Mouse (Mus musculus): ENCODE results near the gene Sf3a2. TPM values are rescaled to one million over a fixed set of nuclear protein-coding genes. Genes with fewer than 3 reads are reported as not detected.
A peak's percentile ranks its signal among the peaks of the same experiment; 100 is the strongest.

Sf3a2 gene
- polyA plus RNA-seq, 1 experiment from 2014 or later = 84.4 TPM

DNA sequence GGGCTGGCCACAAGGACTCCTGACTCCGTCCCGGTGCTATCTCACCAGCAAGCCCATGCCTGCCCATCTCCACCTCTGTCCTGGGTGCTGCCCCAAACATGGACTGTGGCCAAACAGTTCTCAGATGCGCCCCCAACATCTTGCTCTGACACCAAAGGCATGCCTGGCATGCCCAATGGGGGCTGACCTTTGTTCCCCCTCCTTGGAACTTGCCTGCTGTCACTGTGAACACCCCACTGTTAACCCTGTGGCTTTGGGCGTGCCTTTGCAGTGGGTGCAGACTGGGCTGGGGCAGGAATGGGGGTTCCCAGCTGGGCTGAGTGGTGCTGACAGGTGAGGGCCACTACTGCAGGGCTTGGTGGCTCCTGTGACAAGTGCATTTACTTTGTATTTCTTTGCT lies 4.2 kb upstream of the Sf3a2 start:
- Histone ChIP-seq H3K9ac (ENCODE audit: low read depth, low read length) (no peak overlapping the region), H3K4me2 (replicated peaks; ENCODE audit: low read depth, low read length) (no peak overlapping the region), H3K27ac (ENCODE audit: low read depth, low read length) (no peak overlapping the region), H3K27me3 (ENCODE audit: control insufficient read depth, insufficient read depth, low read length) (no peaks in the 10 kb centered on the region), H3K4me1 (replicated peaks; ENCODE audit: control insufficient read depth, insufficient read depth, low read length) (peaks cover 7% of the 10 kb centered on the region; the same call in 1 of the 2 replicates), H3K36me3 (ENCODE audit: control insufficient read depth, insufficient read depth, low read length) (peaks cover 22% of the 10 kb centered on the region), H3K4me3 (ENCODE audit: low read depth, low read length) (no peak overlapping the region), H3K9me3 (ENCODE audit: control insufficient read depth, low read length) (no peaks in the 10 kb centered on the region)
- WGBS = 82% methylated on average over 4 of the region's 4 CpGs
- DNase-seq (ENCODE audit: low spot score) = no peak
- ATAC-seq (ENCODE audit: low FRiP score) = no peak

DNA sequence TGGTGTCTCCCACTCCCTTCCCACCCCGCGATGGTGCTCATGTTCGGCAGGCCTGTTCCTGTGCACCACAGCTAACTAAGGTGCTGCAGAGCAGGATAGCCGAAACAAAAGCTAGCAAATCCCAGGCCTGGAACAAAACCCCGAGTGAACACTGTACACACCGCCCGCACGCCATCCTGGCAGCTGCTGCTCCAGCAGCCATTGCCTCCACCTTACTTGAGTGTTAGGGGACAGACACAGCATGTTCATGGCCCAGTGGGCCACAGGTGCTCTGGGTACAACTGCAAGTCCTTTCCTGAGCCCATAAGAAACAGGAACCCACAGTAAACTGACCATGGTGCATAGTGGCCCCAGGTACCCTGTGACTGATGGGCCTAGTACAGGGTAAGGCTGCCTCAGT lies 3.2 kb upstream of the Sf3a2 start:
- DNase-seq (ENCODE audit: low spot score) (no peak), ATAC-seq (ENCODE audit: low FRiP score) (no peak)
- Histone ChIP-seq H3K27me3 (ENCODE audit: control insufficient read depth, insufficient read depth, low read length) (no peaks in the 10 kb centered on the region), H3K9ac (ENCODE audit: low read depth, low read length) (no peak overlapping the region), H3K27ac (ENCODE audit: low read depth, low read length) (no peak overlapping the region), H3K4me3 (ENCODE audit: low read depth, low read length) (no peak overlapping the region), H3K36me3 (ENCODE audit: control insufficient read depth, insufficient read depth, low read length) (peaks cover 20% of the 10 kb centered on the region), H3K4me1 (replicated peaks; ENCODE audit: control insufficient read depth, insufficient read depth, low read length) (peaks cover 11% of the 10 kb centered on the region), H3K9me3 (ENCODE audit: control insufficient read depth, low read length) (no peaks in the 10 kb centered on the region), H3K4me2 (replicated peaks; ENCODE audit: low read depth, low read length) (no peak overlapping the region)
- 91% methylated on average over 8 of the region's 8 CpGs for WGBS

DNA sequence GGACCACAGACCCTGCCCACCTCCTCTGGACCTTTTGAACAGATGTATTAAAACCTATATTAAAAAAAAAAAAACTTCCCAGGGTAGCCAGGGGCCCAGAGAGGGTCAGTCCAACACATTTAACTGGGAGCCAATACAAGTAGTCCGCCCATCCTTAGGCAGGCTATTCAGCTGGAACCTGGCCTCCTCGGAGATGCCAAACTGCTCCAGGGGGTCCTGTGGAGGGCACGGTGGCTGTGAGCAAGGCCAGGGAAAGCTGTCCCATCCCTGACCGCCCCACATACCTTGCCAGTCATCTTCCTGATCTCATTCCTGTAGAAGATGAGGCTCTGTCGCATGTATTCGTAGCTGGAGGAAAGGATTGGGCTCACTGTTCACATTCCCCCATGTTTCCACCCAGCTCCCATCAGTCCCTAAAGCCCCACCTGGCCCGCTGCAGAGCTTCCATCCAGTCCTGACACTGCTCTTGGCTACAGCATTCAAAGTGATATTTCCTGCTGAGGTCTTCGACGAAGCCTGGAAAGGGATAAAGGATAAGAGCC lies 1.6 kb upstream of the Sf3a2 start:
- peaks cover 15% of the 10 kb centered on the region for H3K36me3 ChIP-seq (ENCODE audit: control insufficient read depth, insufficient read depth, low read length)
- H3K4me3 ChIP-seq (ENCODE audit: low read depth, low read length) = no peak overlapping the region
- peaks cover 15% of the 10 kb centered on the region for H3K4me1 ChIP-seq (replicated peaks; ENCODE audit: control insufficient read depth, insufficient read depth, low read length)
- H3K4me2 ChIP-seq (replicated peaks; ENCODE audit: low read depth, low read length) = no peak overlapping the region
- no peak overlapping the region for H3K27ac ChIP-seq (ENCODE audit: low read depth, low read length)
- 86% methylated on average over 9 of the region's 9 CpGs for WGBS
- DNase-seq (ENCODE audit: low spot score) (no peak), ATAC-seq (ENCODE audit: low FRiP score) (no peak)
- H3K9me3 ChIP-seq (ENCODE audit: control insufficient read depth, low read length) = no peaks in the 10 kb centered on the region
- H3K27me3 ChIP-seq (ENCODE audit: control insufficient read depth, insufficient read depth, low read length) = no peaks in the 10 kb centered on the region
- H3K9ac ChIP-seq (ENCODE audit: low read depth, low read length) = no peak overlapping the region; the same call in 1 of the 2 replicates

DNA sequence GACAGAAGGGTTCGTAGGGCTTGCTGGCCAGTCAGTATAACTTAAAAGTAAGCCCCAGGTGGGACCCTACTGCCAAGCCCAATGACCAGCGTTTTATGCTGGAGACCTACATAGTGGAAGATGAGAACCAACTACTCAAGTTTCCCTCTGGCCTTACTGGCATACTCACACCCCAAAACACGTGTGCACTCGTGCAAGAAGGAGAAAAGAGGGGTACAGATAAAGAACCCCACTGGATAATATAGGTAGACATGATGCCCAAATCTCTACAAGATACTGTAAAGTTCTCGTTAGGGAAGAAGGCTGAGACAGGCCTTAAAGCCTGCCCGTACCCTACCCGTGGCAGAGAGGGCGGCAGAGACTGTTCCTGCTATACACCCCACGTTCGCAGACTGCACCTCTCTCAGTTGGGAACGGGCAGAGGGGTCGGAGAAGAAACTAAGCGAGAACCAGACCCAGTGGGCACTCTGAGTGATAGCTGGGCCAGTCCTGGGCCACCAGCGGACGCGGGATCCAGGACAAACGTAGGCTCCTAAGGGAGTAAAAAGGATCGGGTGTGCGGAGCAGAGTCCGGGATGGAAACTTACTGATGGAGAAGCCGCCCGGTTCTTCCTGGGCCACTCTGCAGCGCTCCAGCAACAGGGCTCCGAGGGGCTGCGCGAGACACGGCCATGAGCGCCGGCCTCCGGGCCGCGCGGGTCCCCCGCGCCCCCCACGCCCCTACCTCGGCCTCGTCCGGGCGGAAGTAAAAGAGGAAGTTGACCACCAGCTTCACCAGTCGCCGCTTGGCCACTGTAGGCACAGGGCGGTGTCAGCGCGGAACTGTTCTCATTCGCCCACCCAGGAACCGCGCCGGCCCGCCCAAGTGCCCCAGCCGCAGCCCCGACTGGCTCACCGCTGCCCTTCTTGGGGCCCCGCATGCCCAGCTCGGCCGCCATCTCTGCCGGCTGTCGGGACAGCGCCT lies 530 bp upstream of the Sf3a2 start:
- ATAC-seq (ENCODE audit: low FRiP score) = peak; percentile 71

DNA sequence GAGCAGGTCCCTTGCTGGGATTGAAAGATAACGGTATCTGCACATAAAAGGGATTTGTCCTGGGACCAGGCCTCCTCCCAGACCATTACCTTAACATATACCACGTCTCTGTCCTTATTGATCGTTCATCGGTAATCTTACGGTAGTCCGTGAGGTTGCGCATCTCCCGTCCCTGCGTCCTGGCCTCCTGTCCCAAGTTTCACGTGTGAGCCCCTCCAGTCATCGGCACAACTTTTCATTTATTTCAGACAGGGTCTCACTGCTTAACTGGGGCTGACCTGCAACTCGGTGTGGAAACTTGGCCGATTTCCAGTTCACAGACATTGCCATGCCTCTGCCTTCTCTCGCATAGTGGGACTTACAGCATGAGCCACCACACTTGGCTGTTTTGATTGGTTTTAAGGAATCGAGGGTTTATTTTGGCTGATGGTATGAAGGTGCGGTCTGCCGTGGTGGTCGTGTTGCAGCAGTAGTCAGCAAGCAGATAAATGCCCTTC lies 1.1 kb downstream of the Sf3a2 start:
- DNase-seq (ENCODE audit: low spot score) (peak; percentile 35), ATAC-seq (ENCODE audit: low FRiP score) (no peak)
- Histone ChIP-seq H3K4me1 (replicated peaks; ENCODE audit: control insufficient read depth, insufficient read depth, low read length) (peaks cover 15% of the 10 kb centered on the region), H3K4me3 (ENCODE audit: low read depth, low read length) (peak overlapping the region; percentile 72), H3K4me2 (replicated peaks; ENCODE audit: low read depth, low read length) (peak overlapping the region; percentile 75), H3K36me3 (ENCODE audit: control insufficient read depth, insufficient read depth, low read length) (peaks cover 20% of the 10 kb centered on the region), H3K9ac (ENCODE audit: low read depth, low read length) (peak overlapping the region; percentile 79), H3K27me3 (ENCODE audit: control insufficient read depth, insufficient read depth, low read length) (no peaks in the 10 kb centered on the region), H3K27ac (ENCODE audit: low read depth, low read length) (peak overlapping the region; percentile 97), H3K9me3 (ENCODE audit: control insufficient read depth, low read length) (no peaks in the 10 kb centered on the region)
- 3% methylated on average over 18 of the region's 18 CpGs for WGBS

More for the DNA sequence above, 530 bp upstream of the Sf3a2 start:
- DNase-seq (ENCODE audit: low spot score) = no peak
- 3% methylated on average over 56 of the region's 59 CpGs for whole genome bisulfite sequencing
- Histone ChIP-seq H3K4me3 (ENCODE audit: low read depth, low read length) (peak overlapping the region; percentile 72), H3K27ac (ENCODE audit: low read depth, low read length) (peak overlapping the region; percentile 97), H3K9ac (ENCODE audit: low read depth, low read length) (peak overlapping the region; percentile 79), H3K4me2 (replicated peaks; ENCODE audit: low read depth, low read length) (peak overlapping the region; percentile 75), H3K4me1 (replicated peaks; ENCODE audit: control insufficient read depth, insufficient read depth, low read length) (peaks cover 15% of the 10 kb centered on the region), H3K9me3 (ENCODE audit: control insufficient read depth, low read length) (no peaks in the 10 kb centered on the region), H3K27me3 (ENCODE audit: control insufficient read depth, insufficient read depth, low read length) (no peaks in the 10 kb centered on the region), H3K36me3 (ENCODE audit: control insufficient read depth, insufficient read depth, low read length) (peaks cover 13% of the 10 kb centered on the region)

DNA sequence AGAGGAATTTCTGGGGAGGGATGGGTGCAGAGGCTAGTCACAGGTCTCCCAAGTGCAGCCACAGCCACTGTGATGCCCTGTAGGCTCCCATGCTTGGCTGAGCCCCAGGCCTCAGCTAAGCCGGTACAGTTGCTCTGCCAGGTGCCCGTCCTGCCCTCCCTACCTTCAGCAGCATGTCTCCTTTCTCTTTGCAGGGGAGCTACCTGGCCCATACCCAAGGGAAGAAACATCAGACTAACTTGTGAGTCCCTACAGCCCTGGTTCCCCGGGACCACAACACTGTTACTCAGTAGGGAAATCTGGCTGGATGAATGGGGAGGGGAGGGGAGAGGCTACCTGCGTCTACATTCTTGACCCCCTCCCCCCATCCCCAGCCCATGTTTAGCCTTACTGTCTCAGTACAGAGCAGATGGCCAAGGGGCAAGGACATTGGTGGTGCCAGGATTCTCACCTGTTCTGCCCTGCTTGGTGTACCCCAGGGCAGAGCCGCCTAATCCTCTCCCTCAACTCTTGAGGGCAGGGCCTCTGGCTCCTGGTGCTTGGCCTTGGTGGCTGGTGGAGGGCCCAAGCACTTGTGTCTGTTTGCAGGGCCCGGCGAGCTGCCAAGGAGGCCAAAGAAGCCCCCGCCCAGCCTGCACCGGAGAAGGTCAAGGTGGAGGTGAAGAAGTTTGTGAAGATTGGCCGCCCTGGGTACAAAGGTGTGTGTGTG lies 4.4 kb downstream of the Sf3a2 start:
- Histone ChIP-seq H3K27ac (ENCODE audit: low read depth, low read length) (no peak overlapping the region), H3K36me3 (ENCODE audit: control insufficient read depth, insufficient read depth, low read length) (peaks cover 14% of the 10 kb centered on the region), H3K4me3 (ENCODE audit: low read depth, low read length) (no peak overlapping the region), H3K9me3 (ENCODE audit: control insufficient read depth, low read length) (no peaks in the 10 kb centered on the region), H3K4me1 (replicated peaks; ENCODE audit: control insufficient read depth, insufficient read depth, low read length) (peaks cover 19% of the 10 kb centered on the region), H3K27me3 (ENCODE audit: control insufficient read depth, insufficient read depth, low read length) (peaks cover 4% of the 10 kb centered on the region; the same call in 1 of the 2 replicates), H3K9ac (ENCODE audit: low read depth, low read length) (no peak overlapping the region), H3K4me2 (replicated peaks; ENCODE audit: low read depth, low read length) (no peak overlapping the region)
- DNase-seq (ENCODE audit: low spot score) = no peak
- 90% methylated on average over 10 of the region's 10 CpGs for WGBS
- no peak for ATAC-seq (ENCODE audit: low FRiP score)

DNA sequence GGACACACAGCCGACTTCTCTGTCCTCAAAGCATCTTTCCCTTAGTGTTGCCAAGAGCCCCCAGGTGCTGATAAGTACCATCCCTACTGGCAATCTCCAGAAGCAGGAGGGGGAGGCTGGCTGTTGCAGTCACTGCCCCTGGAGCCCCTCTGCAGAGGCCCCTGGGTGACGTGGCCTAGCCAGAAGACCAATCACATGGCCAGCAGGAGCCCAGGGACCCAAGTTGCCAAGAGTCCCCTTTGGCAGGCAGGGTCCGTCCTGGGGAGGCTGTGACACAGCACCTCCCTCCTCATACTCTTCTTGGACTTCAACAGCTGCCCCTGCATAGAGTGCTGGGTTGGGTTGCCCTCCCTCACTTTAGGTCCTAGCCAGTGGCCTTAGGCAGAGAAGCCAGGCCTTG lies 5.0 kb downstream of the Sf3a2 start:
- no peak for ATAC-seq (ENCODE audit: low FRiP score)
- WGBS = 92% methylated on average over 3 of the region's 3 CpGs
- DNase-seq (ENCODE audit: low spot score) = no peak
- Histone ChIP-seq H3K9me3 (ENCODE audit: control insufficient read depth, low read length) (no peaks in the 10 kb centered on the region), H3K9ac (ENCODE audit: low read depth, low read length) (no peak overlapping the region), H3K4me2 (replicated peaks; ENCODE audit: low read depth, low read length) (no peak overlapping the region), H3K27ac (ENCODE audit: low read depth, low read length) (no peak overlapping the region), H3K4me1 (replicated peaks; ENCODE audit: control insufficient read depth, insufficient read depth, low read length) (peaks cover 19% of the 10 kb centered on the region), H3K4me3 (ENCODE audit: low read depth, low read length) (no peak overlapping the region), H3K27me3 (ENCODE audit: control insufficient read depth, insufficient read depth, low read length) (peaks cover 4% of the 10 kb centered on the region; the same call in 1 of the 2 replicates), H3K36me3 (ENCODE audit: control insufficient read depth, insufficient read depth, low read length) (peaks cover 14% of the 10 kb centered on the region)

DNA sequence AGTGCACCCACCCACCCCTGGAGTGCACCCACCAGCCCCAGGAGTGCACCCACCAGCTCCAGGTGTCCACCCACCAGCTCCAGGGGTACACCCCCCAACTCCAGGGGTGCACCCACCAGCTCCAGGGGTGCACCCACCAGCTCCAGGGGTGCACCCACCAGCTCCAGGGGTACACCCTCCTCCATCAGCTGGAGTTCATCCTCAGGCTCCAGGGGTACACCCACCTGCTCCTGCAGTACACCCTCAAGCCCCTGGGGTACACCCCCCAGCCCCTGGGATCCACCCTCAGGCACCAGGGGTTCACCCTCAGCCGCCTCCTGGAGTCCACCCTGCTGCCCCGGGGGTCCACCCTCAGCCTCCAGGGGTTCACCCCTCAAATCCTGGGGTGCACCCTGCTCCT lies 6.3 kb downstream of the Sf3a2 start:
- DNase-seq (ENCODE audit: low spot score) = no peak
- peaks cover 15% of the 10 kb centered on the region for H3K27me3 ChIP-seq (ENCODE audit: control insufficient read depth, insufficient read depth, low read length)
- H3K4me1 ChIP-seq (replicated peaks; ENCODE audit: control insufficient read depth, insufficient read depth, low read length) = peaks cover 25% of the 10 kb centered on the region
- peaks cover 14% of the 10 kb centered on the region for H3K36me3 ChIP-seq (ENCODE audit: control insufficient read depth, insufficient read depth, low read length)
- WGBS = 95% methylated on average over 2 of the region's 2 CpGs
- no peak overlapping the region for H3K9ac ChIP-seq (ENCODE audit: low read depth, low read length)
- no peak overlapping the region for H3K4me3 ChIP-seq (ENCODE audit: low read depth, low read length)
- H3K4me2 ChIP-seq (replicated peaks; ENCODE audit: low read depth, low read length) = no peak overlapping the region
- no peak for ATAC-seq (ENCODE audit: low FRiP score)
- H3K27ac ChIP-seq (ENCODE audit: low read depth, low read length) = no peak overlapping the region
- no peaks in the 10 kb centered on the region for H3K9me3 ChIP-seq (ENCODE audit: control insufficient read depth, low read length)

All from hindbrain, embryonic 11.5 days (tissue).